Mouse (Mus musculus): ENCODE measurements at regions not wholly inside any gene's neighbourhood (a gene's known extent, or its start where the extent isn't known, plus 50 kb on each side); places are given as distances from the start of the nearest gene placed in this dataset.

DNA sequence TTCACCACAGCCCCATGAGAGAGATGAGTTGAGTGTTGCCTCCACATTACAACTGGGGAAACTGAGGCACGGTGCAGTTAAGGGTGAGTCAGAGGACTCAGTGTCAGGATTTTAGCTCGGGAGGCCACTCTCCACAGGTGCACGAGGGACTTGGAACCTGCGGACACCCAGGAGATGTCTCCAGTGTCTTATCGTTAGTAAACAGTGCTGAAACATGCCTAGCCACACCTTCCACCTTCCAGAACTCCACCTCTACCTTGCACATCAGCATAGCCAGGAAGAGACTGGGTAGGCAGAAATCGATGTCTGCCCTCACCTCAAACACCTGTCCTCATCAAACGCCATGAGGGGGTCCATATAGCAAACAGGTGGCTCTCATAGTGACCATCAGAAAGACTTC, 51.5 kb upstream of the Odc1 start:
- no peak for TF ChIP-seq CTCF (IDR thresholded peaks at IDR 0.05)
- no peak for TF ChIP-seq EP300 (IDR thresholded peaks at IDR 0.05)
